Mouse (Mus musculus) E14TG2a.4 (cell line): ENCODE measurements at regions not wholly inside any gene's neighbourhood (a gene's known extent, or its start where the extent isn't known, plus 50 kb on each side); places are given as distances from the start of the nearest gene placed in this dataset.

Source experiments
- H3K27me3 ChIP-seq: 2 replicates; pipeline ENCODE4 v1.6.1; 2014; ENCODE audit warnings: low read length, control low read depth; ENCODE audit not compliant: insufficient read depth
- H3K36me3 ChIP-seq: 2 replicates; pipeline ENCODE4 v1.6.1; 2014; ENCODE audit warnings: low read length, control low read depth; ENCODE audit not compliant: insufficient read depth
- H3K4me1 ChIP-seq: replicated peaks from 2 replicates; pipeline ENCODE4 v1.6.1; 2014; ENCODE audit warnings: low read depth, low read length, control low read depth
- H3K4me3 ChIP-seq: replicated peaks from 2 replicates; pipeline ENCODE4 v1.5.1; 2014; ENCODE audit warnings: mild to moderate bottlenecking, low read length
- H3K9me3 ChIP-seq: 2 replicates; pipeline ENCODE4 v1.6.1; 2014; ENCODE audit warnings: low read length, control low read depth
- CTCF ChIP-seq: conservative IDR thresholded peaks from 2 replicates; pipeline ENCODE4 v1.5.1; 2014; ENCODE audit warnings: low read length
- NANOG ChIP-seq: IDR thresholded peaks from 2 replicates; pipeline ENCODE4 v1.6.1; 2014; ENCODE audit warnings: borderline replicate concordance, low read length, mixed read lengths
- POU5F1 ChIP-seq: IDR thresholded peaks from 2 replicates; pipeline ENCODE4 v1.6.1; 2014; ENCODE audit warnings: low read length, borderline replicate concordance

- Histone ChIP-seq H3K36me3 (no peaks in the 10 kb centered on the region), H3K9me3 (no peaks in the 10 kb centered on the region), H3K4me1 (0 out of 2 replicates have a peak, but pooled peaks cover under 1% of the 10 kb centered on the region), H3K27me3 (peaks cover 22% of the 10 kb centered on the region), H3K4me3 (no peak overlapping the region)
- TF ChIP-seq CTCF (no peak), NANOG (no peak), POU5F1 (no peak)
Measured at GRCm38 (mm10) chrX:99396180-99396579, 74.9 kb downstream of the Pja1 start.

GRCm38 (mm10) chrX:99395067-99395466 is 76.0 kb downstream of the Pja1 start:
- Histone ChIP-seq H3K4me1 (peaks cover 2% of the 10 kb centered on the region; the same call in 1 of the 2 replicates), H3K9me3 (no peaks in the 10 kb centered on the region), H3K36me3 (no peaks in the 10 kb centered on the region), H3K27me3 (peaks cover 25% of the 10 kb centered on the region), H3K4me3 (no peak overlapping the region)
- TF ChIP-seq CTCF (no peak), POU5F1 (no peak), NANOG (no peak)

- no peaks in the 10 kb centered on the region for H3K9me3 ChIP-seq
- no peak overlapping the region for H3K4me3 ChIP-seq
- H3K4me1 ChIP-seq: peaks cover 2% of the 10 kb centered on the region; the same call in 1 of the 2 replicates
- TF ChIP-seq POU5F1 (no peak), CTCF (no peak), NANOG (no peak)
- peaks cover 15% of the 10 kb centered on the region for H3K27me3 ChIP-seq
- H3K36me3 ChIP-seq: no peaks in the 10 kb centered on the region
Measured at GRCm38 (mm10) chrX:99391628-99392027, 79.4 kb downstream of the Pja1 start.

- Histone ChIP-seq H3K4me3 (no peak overlapping the region), H3K4me1 (peaks cover 2% of the 10 kb centered on the region; the same call in 1 of the 2 replicates), H3K36me3 (no peaks in the 10 kb centered on the region), H3K9me3 (no peaks in the 10 kb centered on the region), H3K27me3 (peaks cover 13% of the 10 kb centered on the region)
- no peak for TF ChIP-seq CTCF
- TF ChIP-seq POU5F1: no peak
- no peak for TF ChIP-seq NANOG
Measured at GRCm38 (mm10) chrX:99390462-99390838, 80.6 kb downstream of the Pja1 start.

- H3K4me1 ChIP-seq: peaks cover 2% of the 10 kb centered on the region; the same call in 1 of the 2 replicates
Measured at GRCm38 (mm10) chrX:99389778-99390461, 81.2 kb downstream of the Pja1 start.

GRCm38 (mm10) chrX:99370711-99371110 is 100.4 kb downstream of the Pja1 start:
- H3K4me1 ChIP-seq: no peaks in the 10 kb centered on the region
- TF ChIP-seq CTCF (no peak), POU5F1 (no peak), NANOG (no peak)
- no peaks in the 10 kb centered on the region for H3K9me3 ChIP-seq
- H3K4me3 ChIP-seq: no peak overlapping the region
- no peaks in the 10 kb centered on the region; the same call in 1 of the 2 replicates for H3K27me3 ChIP-seq
- H3K36me3 ChIP-seq: no peaks in the 10 kb centered on the region

More at GRCm38 (mm10) chrX:99389778-99390461, 81.2 kb downstream of the Pja1 start:
- Histone ChIP-seq H3K27me3 (peaks cover 13% of the 10 kb centered on the region), H3K36me3 (no peaks in the 10 kb centered on the region), H3K4me3 (no peak overlapping the region), H3K9me3 (no peaks in the 10 kb centered on the region)
- TF ChIP-seq NANOG: no peak
- TF ChIP-seq CTCF: no peak
- TF ChIP-seq POU5F1: no peak

- no peaks in the 10 kb centered on the region for H3K9me3 ChIP-seq
- H3K4me3 ChIP-seq: no peak overlapping the region
- peaks cover 3% of the 10 kb centered on the region; the same call in 1 of the 2 replicates for H3K27me3 ChIP-seq
- no peaks in the 10 kb centered on the region for H3K36me3 ChIP-seq
- TF ChIP-seq NANOG (no peak), POU5F1 (no peak), CTCF (no peak)
- H3K4me1 ChIP-seq: no peaks in the 10 kb centered on the region
Measured at GRCm38 (mm10) chrX:99369258-99369900, 101.7 kb downstream of the Pja1 start.

- Histone ChIP-seq H3K36me3 (no peaks in the 10 kb centered on the region), H3K9me3 (no peaks in the 10 kb centered on the region), H3K4me3 (no peak overlapping the region), H3K4me1 (no peaks in the 10 kb centered on the region), H3K27me3 (peaks cover 14% of the 10 kb centered on the region; the same call in 1 of the 2 replicates)
- TF ChIP-seq POU5F1 (no peak), NANOG (no peak), CTCF (no peak)
Measured at GRCm38 (mm10) chrX:99364072-99364471, 107.0 kb downstream of the Pja1 start.
